Mouse (Mus musculus) intestine, embryonic 14.5 days (tissue): Measurements from ENCODE around the gene Dock2. TPM values are rescaled to one million over a fixed set of nuclear protein-coding genes. Genes with fewer than 3 reads are reported as not detected.

Experiments
- ATAC-seq: fragments of 200-750 bp; cut with Nextera tagmentation; replicated peaks from 2 replicates; pipeline ENCODE4 v1.8.0; 2017; ENCODE audit warnings: low read depth, moderate number of reproducible peaks, moderate TSS enrichment, moderate library complexity; ENCODE audit not compliant: low FRiP score, low TSS enrichment
- DNase-seq: peaks from one replicate; pipeline ENCODE4 v3.0.0-alpha.2; 2018; ENCODE audit warnings: low spot score
- H3K27ac ChIP-seq: fragments of 300-500 bp; sonication (generic); 2 replicates; pipeline ENCODE4 v1.5.1; 2014; ENCODE audit warnings: low read depth, mild to moderate bottlenecking, control low read depth
- H3K27me3 ChIP-seq: fragments of 300-500 bp; sonication (generic); replicated peaks from 2 replicates; pipeline ENCODE4 v1.6.1; 2014; ENCODE audit warnings: low read length, control low read depth; ENCODE audit not compliant: control insufficient read depth, insufficient read depth
- H3K36me3 ChIP-seq: fragments of 300-500 bp; sonication (generic); 2 replicates; pipeline ENCODE4 v1.6.1; 2014; ENCODE audit warnings: low read length, control low read depth; ENCODE audit not compliant: control insufficient read depth, insufficient read depth
- H3K4me1 ChIP-seq: fragments of 300-500 bp; sonication (generic); replicated peaks from 2 replicates; pipeline ENCODE4 v1.6.1; 2014; ENCODE audit warnings: low read length, control low read depth, mixed read lengths; ENCODE audit not compliant: control insufficient read depth, insufficient read depth
- H3K4me2 ChIP-seq: fragments of 300-500 bp; sonication (generic); 2 replicates; pipeline ENCODE4 v1.6.1; 2014; ENCODE audit warnings: low read length
- H3K4me3 ChIP-seq: fragments of 300-500 bp; sonication (generic); 2 replicates; pipeline ENCODE4 v1.5.1; 2014; ENCODE audit warnings: low read depth, low read length, control low read depth, mixed read lengths
- H3K9ac ChIP-seq: fragments of 300-500 bp; sonication (generic); 2 replicates; pipeline ENCODE4 v1.6.1; 2014; ENCODE audit warnings: mild to moderate bottlenecking, low read length
- H3K9me3 ChIP-seq: fragments of 300-500 bp; sonication (generic); 2 replicates; pipeline ENCODE4 v1.6.1; 2016; ENCODE audit warnings: low read length, control low read depth; ENCODE audit not compliant: control insufficient read depth
- WGBS: fragments of 180-500 bp; shearing (Covaris S2); extraction: QIAGEN DNeasy Blood & Tissue Kit; methylation state at CpG from one replicate; pipeline ENCODE4 v1.1.7; 2014; 5-methylcytosine and 5-hydroxymethylcytosine counted together
- polyA plus RNA-seq: library from polyadenylated mRNA; unstranded; fragments of >200 nt; fragmentation: Nextera tagmentation; extraction: Ambion mirVana; gene quantifications from 2 replicates; pipeline ENCODE4 v1.2.1, GENCODE M21; 2014

The Dock2 gene
- polyA plus RNA-seq, 1 experiment from 2014 or later: 1.5 TPM

GRCm38 (mm10) chr11:34395802-34396201, 387.9 kb downstream of the Dock2 start:
- ATAC-seq (no peak), DNase-seq (no peak)
- WGBS: 72% methylated on average over 3 of the region's 3 CpGs
- no peaks in the 10 kb centered on the region for H3K27me3 ChIP-seq
- H3K36me3 ChIP-seq: no peaks in the 10 kb centered on the region
- no peaks in the 10 kb centered on the region for H3K4me1 ChIP-seq
- no peaks in the 10 kb centered on the region for H3K9me3 ChIP-seq
- no peak overlapping the region for H3K9ac ChIP-seq
- H3K27ac ChIP-seq: no peak overlapping the region
- H3K4me2 ChIP-seq: no peak overlapping the region
- no peak overlapping the region for H3K4me3 ChIP-seq

- Histone ChIP-seq H3K27me3 (no peaks in the 10 kb centered on the region), H3K27ac (no peak overlapping the region), H3K9me3 (no peaks in the 10 kb centered on the region), H3K36me3 (no peaks in the 10 kb centered on the region), H3K4me3 (no peak overlapping the region), H3K4me1 (no peaks in the 10 kb centered on the region), H3K9ac (no peak overlapping the region), H3K4me2 (no peak overlapping the region)
- no peak for ATAC-seq
- DNase-seq: no peak
- WGBS: 32% methylated on average over 4 of the region's 4 CpGs
Observed at GRCm38 (mm10) chr11:34392105-34392504, 391.6 kb downstream of the Dock2 start.

GRCm38 (mm10) chr11:34389261-34390116, 394.2 kb downstream of the Dock2 start:
- no peak overlapping the region for H3K4me2 ChIP-seq
- no peaks in the 10 kb centered on the region for H3K9me3 ChIP-seq
- no peaks in the 10 kb centered on the region for H3K36me3 ChIP-seq
- H3K27me3 ChIP-seq: no peaks in the 10 kb centered on the region
- H3K27ac ChIP-seq: no peak overlapping the region
- no peak overlapping the region for H3K4me3 ChIP-seq
- 88% methylated on average over 6 of the region's 6 CpGs for WGBS
- no peak overlapping the region for H3K9ac ChIP-seq
- ATAC-seq (no peak), DNase-seq (no peak)
- no peaks in the 10 kb centered on the region for H3K4me1 ChIP-seq

GRCm38 (mm10) chr11:34385001-34385688, 398.5 kb downstream of the Dock2 start:
- Histone ChIP-seq H3K9ac (no peak overlapping the region), H3K9me3 (no peaks in the 10 kb centered on the region), H3K4me2 (no peak overlapping the region), H3K36me3 (no peaks in the 10 kb centered on the region), H3K27me3 (no peaks in the 10 kb centered on the region), H3K27ac (no peak overlapping the region), H3K4me1 (no peaks in the 10 kb centered on the region), H3K4me3 (no peak overlapping the region)
- ATAC-seq (no peak), DNase-seq (no peak)
- 56% methylated on average over 1 of the region's 1 CpGs for WGBS

GRCm38 (mm10) chr11:34384178-34384577, 399.5 kb downstream of the Dock2 start:
- Histone ChIP-seq H3K9ac (no peak overlapping the region), H3K9me3 (no peaks in the 10 kb centered on the region), H3K4me2 (no peak overlapping the region), H3K4me3 (no peak overlapping the region), H3K27ac (no peak overlapping the region), H3K4me1 (no peaks in the 10 kb centered on the region), H3K36me3 (no peaks in the 10 kb centered on the region), H3K27me3 (no peaks in the 10 kb centered on the region)
- WGBS: 61% methylated on average over 4 of the region's 4 CpGs
- no peak for DNase-seq
- ATAC-seq: no peak

GRCm38 (mm10) chr11:34383501-34383900, 400.2 kb downstream of the Dock2 start:
- Histone ChIP-seq H3K4me1 (no peaks in the 10 kb centered on the region), H3K4me2 (no peak overlapping the region), H3K9me3 (no peaks in the 10 kb centered on the region), H3K27me3 (no peaks in the 10 kb centered on the region), H3K36me3 (no peaks in the 10 kb centered on the region), H3K4me3 (no peak overlapping the region), H3K27ac (no peak overlapping the region), H3K9ac (no peak overlapping the region)
- DNase-seq: no peak
- no peak for ATAC-seq
- WGBS: 84% methylated on average over 3 of the region's 3 CpGs

- no peaks in the 10 kb centered on the region for H3K27me3 ChIP-seq
- no peak overlapping the region for H3K9ac ChIP-seq
- ATAC-seq: no peak
- WGBS: 77% methylated on average over 6 of the region's 6 CpGs
- H3K4me3 ChIP-seq: no peak overlapping the region
- H3K4me1 ChIP-seq: no peaks in the 10 kb centered on the region
- H3K36me3 ChIP-seq: no peaks in the 10 kb centered on the region
- no peak overlapping the region for H3K4me2 ChIP-seq
- H3K27ac ChIP-seq: no peak overlapping the region
- no peak for DNase-seq
- H3K9me3 ChIP-seq: no peaks in the 10 kb centered on the region
Observed at GRCm38 (mm10) chr11:34377649-34378048, 406.0 kb downstream of the Dock2 start.

- WGBS: 57% methylated on average over 1 of the region's 1 CpGs
Observed at GRCm38 (mm10) chr11:34375557-34375956, 408.1 kb downstream of the Dock2 start.

More at GRCm38 (mm10) chr11:34375557-34375956, 408.1 kb downstream of the Dock2 start:
- ATAC-seq (no peak), DNase-seq (no peak)
- H3K27ac ChIP-seq: no peak overlapping the region
- no peaks in the 10 kb centered on the region for H3K27me3 ChIP-seq
- no peak overlapping the region for H3K4me2 ChIP-seq
- H3K9me3 ChIP-seq: no peaks in the 10 kb centered on the region
- no peak overlapping the region for H3K9ac ChIP-seq
- H3K4me3 ChIP-seq: no peak overlapping the region
- no peaks in the 10 kb centered on the region for H3K36me3 ChIP-seq
- H3K4me1 ChIP-seq: no peaks in the 10 kb centered on the region
